Mouse (Mus musculus): ENCODE data around the gene Plxna3. TPM values are rescaled to one million over a fixed set of nuclear protein-coding genes. Genes with fewer than 3 reads are reported as not detected.
"Not testable (repeated sequence)": the region's sequence is repeated elsewhere in the genome, so short reads cannot be mapped to it uniquely, and the experiment has no call there.

Plxna3 gene
- polyA plus RNA-seq, 1 experiment from 2014 or later = 12.6 TPM

- WGBS = 89% methylated on average over 3 of the region's 3 CpGs
- peaks cover 8% of the 10 kb centered on the region; the same call in 1 of the 2 replicates for H3K4me1 ChIP-seq (ENCODE audit: insufficient read depth, low read length)
- H3K4me3 ChIP-seq (ENCODE audit: low read length) = no peak overlapping the region
- no peak overlapping the region for H3K27ac ChIP-seq (ENCODE audit: low read length)
- ATAC-seq (ENCODE audit: low FRiP score, low TSS enrichment) = no peak
- no peak overlapping the region for H3K4me2 ChIP-seq (replicated peaks; ENCODE audit: low read depth, low read length)
- H3K9me3 ChIP-seq (ENCODE audit: low read length) = no peaks in the 10 kb centered on the region
- H3K36me3 ChIP-seq (ENCODE audit: insufficient read depth, low read length) = peaks cover 22% of the 10 kb centered on the region
- no peak overlapping the region for H3K9ac ChIP-seq (replicated peaks; ENCODE audit: low read length)
- H3K27me3 ChIP-seq (ENCODE audit: insufficient read depth, low read length) = no peaks in the 10 kb centered on the region; the same call in 1 of the 2 replicates
These were observed 29.1 kb upstream of the Plxna3 start for GRCm38 (mm10) chrX:74299721-74300120.

- 19% methylated on average over 40 of the region's 41 CpGs for WGBS
- H3K4me3 ChIP-seq (ENCODE audit: low read length) = peak within 1 kb of the TSS; percentile 65
- H3K36me3 ChIP-seq (ENCODE audit: insufficient read depth, low read length) = peaks cover 49% of the 10 kb centered on the region
- H3K9me3 ChIP-seq (ENCODE audit: low read length) = no peaks in the 10 kb centered on the region
- H3K9ac ChIP-seq (replicated peaks; ENCODE audit: low read length) = peak within 1 kb of the TSS; percentile 73
- peak; percentile 85 for ATAC-seq (ENCODE audit: low FRiP score, low TSS enrichment)
- H3K4me2 ChIP-seq (replicated peaks; ENCODE audit: low read depth, low read length) = peak within 1 kb of the TSS; percentile 67
- peaks cover 12% of the 10 kb centered on the region for H3K4me1 ChIP-seq (ENCODE audit: insufficient read depth, low read length)
- no peaks in the 10 kb centered on the region; the same call in 1 of the 2 replicates for H3K27me3 ChIP-seq (ENCODE audit: insufficient read depth, low read length)
- H3K27ac ChIP-seq (ENCODE audit: low read length) = peak within 1 kb of the TSS; percentile 67
These were observed 23.8 kb upstream of the Plxna3 start, which contains the start of gene Gdi1 for GRCm38 (mm10) chrX:74304867-74305700. Gdi1 (plus strand) TSS chrX:74304998.

GRCm38 (mm10) chrX:74312540-74313464, 16.1 kb upstream of the Plxna3 start, which contains the start of gene Fam50a:
Fam50a (plus strand) TSS chrX:74313033.
- Histone ChIP-seq H3K36me3 (ENCODE audit: insufficient read depth, low read length) (peaks cover 25% of the 10 kb centered on the region), H3K27me3 (ENCODE audit: insufficient read depth, low read length) (no peaks in the 10 kb centered on the region), H3K4me2 (replicated peaks; ENCODE audit: low read depth, low read length) (peak within 1 kb of the TSS; percentile 70), H3K9ac (replicated peaks; ENCODE audit: low read length) (peak within 1 kb of the TSS; percentile 86), H3K4me1 (ENCODE audit: insufficient read depth, low read length) (0 out of 2 replicates have a peak, but pooled peaks cover 7% of the 10 kb centered on the region), H3K4me3 (ENCODE audit: low read length) (peak within 1 kb of the TSS; percentile 67), H3K27ac (ENCODE audit: low read length) (peak within 1 kb of the TSS; percentile 86), H3K9me3 (ENCODE audit: low read length) (no peaks in the 10 kb centered on the region)
- WGBS = 19% methylated on average over 59 of the region's 59 CpGs
- peak; percentile 96 for ATAC-seq (ENCODE audit: low FRiP score, low TSS enrichment)

DNA sequence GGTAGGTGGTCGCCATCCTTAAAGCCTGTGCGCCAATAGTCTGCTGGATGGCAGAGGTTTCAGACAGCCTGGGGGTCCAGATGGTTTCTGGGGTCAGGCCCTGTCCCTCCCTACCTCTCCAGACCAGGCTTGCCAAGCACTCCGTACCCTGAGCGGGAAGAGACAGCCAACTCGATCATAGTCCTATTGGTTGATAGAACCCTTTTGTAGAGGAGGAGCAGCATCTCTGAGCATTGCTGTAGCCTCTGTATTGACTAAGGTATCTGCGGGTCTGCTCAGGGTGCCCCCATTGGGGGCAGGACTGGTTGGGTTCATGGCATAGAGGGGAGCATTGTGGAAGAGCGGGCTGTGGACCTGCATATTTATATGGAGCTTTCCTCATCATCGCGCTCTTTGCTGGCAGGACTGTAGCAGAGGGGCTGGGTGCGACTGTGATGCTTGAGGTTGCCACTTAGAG, 377 bp downstream of the Plxna3 start:
- peak; percentile 61 for ATAC-seq (ENCODE audit: low FRiP score, low TSS enrichment)
- 21% methylated on average over 10 of the region's 10 CpGs for WGBS
- Histone ChIP-seq H3K4me3 (ENCODE audit: low read length) (peak overlapping the region; percentile 46), H3K4me2 (replicated peaks; ENCODE audit: low read depth, low read length) (peak overlapping the region; percentile 56), H3K36me3 (ENCODE audit: insufficient read depth, low read length) (no peaks in the 10 kb centered on the region), H3K27me3 (ENCODE audit: insufficient read depth, low read length) (no peaks in the 10 kb centered on the region), H3K4me1 (ENCODE audit: insufficient read depth, low read length) (peaks cover 14% of the 10 kb centered on the region; the same call in 1 of the 2 replicates), H3K9me3 (ENCODE audit: low read length) (no peaks in the 10 kb centered on the region), H3K27ac (ENCODE audit: low read length) (no peak overlapping the region), H3K9ac (replicated peaks; ENCODE audit: low read length) (peak overlapping the region; percentile 57)

DNA sequence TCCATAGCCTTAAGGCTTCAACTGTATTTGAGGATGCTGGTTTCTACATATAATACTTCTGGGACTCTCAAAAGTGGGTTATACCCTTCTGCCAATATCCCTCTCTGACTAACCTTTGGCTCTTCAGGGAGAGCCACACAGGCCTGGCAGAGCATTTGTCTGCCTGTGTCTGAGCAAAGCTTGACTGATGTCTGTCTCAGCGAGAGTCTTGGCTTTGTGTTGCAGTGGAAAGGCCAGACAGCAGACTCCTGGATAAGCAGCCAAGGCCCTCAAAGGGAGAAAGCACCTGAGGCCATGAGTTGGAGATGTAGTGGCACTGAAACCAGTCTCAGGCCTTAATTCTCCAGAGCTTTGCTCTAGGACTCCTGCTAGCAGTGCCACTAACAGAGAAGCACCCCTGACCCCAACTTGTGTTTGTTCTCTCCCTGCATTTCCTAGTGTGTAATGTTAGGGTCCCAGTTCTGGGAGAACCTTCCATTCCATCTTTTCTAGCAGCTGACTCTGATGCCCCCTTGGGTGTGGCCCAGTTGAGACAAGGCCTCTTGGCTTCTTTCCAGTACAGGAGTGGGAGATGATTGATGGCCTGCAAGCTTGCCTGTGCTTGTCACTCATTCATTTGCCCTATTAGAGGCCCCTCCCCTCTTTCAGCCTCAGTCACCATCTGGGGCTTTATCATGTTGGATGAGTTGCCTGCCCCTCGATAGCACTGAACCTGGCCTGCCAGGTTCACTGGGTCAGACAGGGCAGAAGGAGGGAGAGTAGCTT, 1.5 kb downstream of the Plxna3 start:
- no peak for ATAC-seq (ENCODE audit: low FRiP score, low TSS enrichment)
- no peaks in the 10 kb centered on the region for H3K9me3 ChIP-seq (ENCODE audit: low read length)
- peak overlapping the region; percentile 46; the same call in 1 of the 2 replicates for H3K4me3 ChIP-seq (ENCODE audit: low read length)
- H3K4me1 ChIP-seq (ENCODE audit: insufficient read depth, low read length) = peaks cover 14% of the 10 kb centered on the region; the same call in 1 of the 2 replicates
- WGBS = 54% methylated on average over 2 of the region's 2 CpGs
- peak overlapping the region; percentile 56 for H3K4me2 ChIP-seq (replicated peaks; ENCODE audit: low read depth, low read length)
- H3K27me3 ChIP-seq (ENCODE audit: insufficient read depth, low read length) = no peaks in the 10 kb centered on the region
- H3K36me3 ChIP-seq (ENCODE audit: insufficient read depth, low read length) = no peaks in the 10 kb centered on the region
- H3K27ac ChIP-seq (ENCODE audit: low read length) = no peak overlapping the region
- H3K9ac ChIP-seq (replicated peaks; ENCODE audit: low read length) = no peak overlapping the region

- no peaks in the 10 kb centered on the region for H3K27me3 ChIP-seq (ENCODE audit: insufficient read depth, low read length)
- 0 out of 2 replicates have a peak, but pooled peaks cover 5% of the 10 kb centered on the region for H3K4me1 ChIP-seq (ENCODE audit: insufficient read depth, low read length)
- H3K9me3 ChIP-seq (ENCODE audit: low read length) = no peaks in the 10 kb centered on the region
- H3K9ac ChIP-seq (replicated peaks; ENCODE audit: low read length) = peak overlapping the region; percentile 69
- H3K4me3 ChIP-seq (ENCODE audit: low read length) = peak overlapping the region; percentile 59
- WGBS = 25% methylated on average over 13 of the region's 13 CpGs
- H3K4me2 ChIP-seq (replicated peaks; ENCODE audit: low read depth, low read length) = peak overlapping the region; percentile 51
- H3K36me3 ChIP-seq (ENCODE audit: insufficient read depth, low read length) = no peaks in the 10 kb centered on the region
- H3K27ac ChIP-seq (ENCODE audit: low read length) = peak overlapping the region; percentile 56; the same call in 1 of the 2 replicates
- peak; percentile 61 for ATAC-seq (ENCODE audit: low FRiP score, low TSS enrichment)
These were observed 24.0 kb downstream of the Plxna3 start for GRCm38 (mm10) chrX:74352645-74353466.

GRCm38 (mm10) chrX:74353467-74353770, 24.6 kb downstream of the Plxna3 start, which contains the start of gene Lage3:
Lage3 (minus strand) TSS chrX:74353618.
- Histone ChIP-seq H3K27me3 (ENCODE audit: insufficient read depth, low read length) (no peaks in the 10 kb centered on the region), H3K4me2 (replicated peaks; ENCODE audit: low read depth, low read length) (peak within 1 kb of the TSS; percentile 51), H3K4me3 (ENCODE audit: low read length) (peak within 1 kb of the TSS; percentile 59), H3K27ac (ENCODE audit: low read length) (peak within 1 kb of the TSS; percentile 56; the same call in 1 of the 2 replicates), H3K36me3 (ENCODE audit: insufficient read depth, low read length) (no peaks in the 10 kb centered on the region), H3K9ac (replicated peaks; ENCODE audit: low read length) (peak within 1 kb of the TSS; percentile 69), H3K9me3 (ENCODE audit: low read length) (no peaks in the 10 kb centered on the region), H3K4me1 (ENCODE audit: insufficient read depth, low read length) (0 out of 2 replicates have a peak, but pooled peaks cover 5% of the 10 kb centered on the region)
- 19% methylated on average over 11 of the region's 22 CpGs for WGBS
- ATAC-seq (ENCODE audit: low FRiP score, low TSS enrichment) = peak; percentile 89

- not testable (repeated sequence) for H3K9me3 ChIP-seq (ENCODE audit: low read length); ATAC-seq (ENCODE audit: low FRiP score, low TSS enrichment); H3K36me3 ChIP-seq (ENCODE audit: insufficient read depth, low read length); H3K4me3 ChIP-seq (ENCODE audit: low read length); H3K4me1 ChIP-seq (ENCODE audit: insufficient read depth, low read length); H3K27ac ChIP-seq (ENCODE audit: low read length); H3K9ac ChIP-seq (replicated peaks; ENCODE audit: low read length); H3K27me3 ChIP-seq (ENCODE audit: insufficient read depth, low read length); H3K4me2 ChIP-seq (replicated peaks; ENCODE audit: low read depth, low read length)
- WGBS = 85% methylated on average over 2 of the region's 3 CpGs
These were observed 28.2 kb downstream of the Plxna3 start for GRCm38 (mm10) chrX:74357069-74357468.

Measured in kidney, embryonic 16.5 days (tissue).